Mouse (Mus musculus): ENCODE data around the gene Nfx1.

Gene Nfx1

GRCm38 (mm10) chr4:41046254-41046795 is 75.6 kb downstream of the Nfx1 start:
- 84% methylated on average over 13 of the region's 13 CpGs for WGBS

- WGBS: 64% methylated on average over 9 of the region's 9 CpGs
Measured at GRCm38 (mm10) chr4:41047524-41048271, 77.0 kb downstream of the Nfx1 start, which contains the start of gene Aqp7. Gene Aqp7, minus strand, starts transcription at chr4:41048139.

GRCm38 (mm10) chr4:41048926-41049325 is 78.2 kb downstream of the Nfx1 start:
- 66% methylated on average over 2 of the region's 2 CpGs for WGBS

- 34% methylated on average over 16 of the region's 16 CpGs for WGBS
Measured at GRCm38 (mm10) chr4:41050726-41051675, 80.3 kb downstream of the Nfx1 start.

- 92% methylated on average over 7 of the region's 7 CpGs for whole genome bisulfite sequencing
Measured at GRCm38 (mm10) chr4:41051781-41052180, 81.1 kb downstream of the Nfx1 start.

- WGBS: 85% methylated on average over 13 of the region's 13 CpGs
Measured at GRCm38 (mm10) chr4:41055111-41055510, 84.4 kb downstream of the Nfx1 start.

- 75% methylated on average over 1 of the region's 1 CpGs for WGBS
Measured at GRCm38 (mm10) chr4:41056253-41056652, 85.5 kb downstream of the Nfx1 start.

- 84% methylated on average over 7 of the region's 7 CpGs for WGBS
Measured at GRCm38 (mm10) chr4:41056742-41057332, 86.1 kb downstream of the Nfx1 start.

GRCm38 (mm10) chr4:41057361-41057760 is 86.7 kb downstream of the Nfx1 start:
- WGBS: 61% methylated on average over 9 of the region's 9 CpGs

GRCm38 (mm10) chr4:41063351-41063750 is 92.6 kb downstream of the Nfx1 start:
- 69% methylated on average over 3 of the region's 3 CpGs for WGBS

GRCm38 (mm10) chr4:41063894-41064673 is 93.4 kb downstream of the Nfx1 start:
- 19% methylated on average over 16 of the region's 16 CpGs for WGBS

GRCm38 (mm10) chr4:41065196-41065595 is 94.5 kb downstream of the Nfx1 start:
- 88% methylated on average over 4 of the region's 4 CpGs for WGBS

GRCm38 (mm10) chr4:41071500-41072429 is 101.1 kb downstream of the Nfx1 start:
- WGBS: 62% methylated on average over 14 of the region's 14 CpGs

GRCm38 (mm10) chr4:41073008-41073817 is 102.5 kb downstream of the Nfx1 start:
- WGBS: 87% methylated on average over 12 of the region's 12 CpGs

GRCm38 (mm10) chr4:41074461-41074860 is 103.8 kb downstream of the Nfx1 start:
- 57% methylated on average over 6 of the region's 6 CpGs for WGBS

All from cerebral cortex, adult 2 months (tissue).